Mouse (Mus musculus): ENCODE measurements around the gene Mtfmt. TPM values are rescaled to one million over a fixed set of nuclear protein-coding genes. Genes with fewer than 3 reads are reported as not detected.

Mtfmt gene
- 1 to 10 TPM; 5.8 to 6.2 TPM for total RNA-seq (2021)
- polyA plus RNA-seq (2012; rRNA removed) = 5.3 and 9.3 TPM in 2 replicates
- long read RNA-seq, partial matches to known transcripts = 0 of 6 reads
- long read RNA-seq, other reads (novel, unspliced or antisense) = 2 of 6 reads

GRCm38 (mm10) chr9:65435671-65436301 lies at the start of gene Mtfmt:
TSS of gene Mtfmt (plus strand) at chr9:65435782.
- no peak for TF ChIP-seq EP300 (IDR thresholded peaks at IDR 0.05; ENCODE audit: insufficient read depth, low read depth, low read length)
- TF ChIP-seq CTCF (IDR thresholded peaks at IDR 0.05) = no peak
- TF ChIP-seq POLR2A (IDR thresholded peaks at IDR 0.05; ENCODE audit: insufficient read depth, low read depth, low read length) = peak; percentile 81
- peak within 1 kb of the TSS; percentile 87 for H3K4me3 ChIP-seq
- H3K27me3 ChIP-seq (ENCODE audit: control insufficient read depth, insufficient read depth, low read length) = no peaks in the 10 kb centered on the region
- H3K79me2 ChIP-seq (replicated peaks; ENCODE audit: control insufficient read depth, insufficient read depth, low read length) = no peaks in the 10 kb centered on the region
- H3K9ac ChIP-seq (ENCODE audit: low read depth, low read length) = peak within 1 kb of the TSS; percentile 64
- peak within 1 kb of the TSS; percentile 47; the same call in 1 of the 2 replicates for H3K27ac ChIP-seq
- H3K36me3 ChIP-seq (ENCODE audit: control insufficient read depth, insufficient read depth, low read length) = no peaks in the 10 kb centered on the region
- intact Hi-C loops (cut with DNase I) = no loop called here
- peaks cover 3% of the 10 kb centered on the region for H3K4me1 ChIP-seq (ENCODE audit: control insufficient read depth, insufficient read depth, low read length)
- under 1% methylated on average over 54 of the region's 54 CpGs for WGBS
- peak; percentile 93 to 95 for DNase-seq

GRCm38 (mm10) chr9:65386373-65387140 lies 49.0 kb upstream of the Mtfmt start:
- intact Hi-C loops (cut with DNase I) = no loop called here
- TF ChIP-seq CTCF (IDR thresholded peaks at IDR 0.05) (0 out of 2 replicates have a peak, but pooled peaks have one; percentile 16), EP300 (IDR thresholded peaks at IDR 0.05; ENCODE audit: insufficient read depth, low read depth, low read length) (no peak)
- H3K4me3 ChIP-seq = no peak overlapping the region
- H3K36me3 ChIP-seq (ENCODE audit: control insufficient read depth, insufficient read depth, low read length) = no peaks in the 10 kb centered on the region
- WGBS = 58% methylated on average over 8 of the region's 8 CpGs
- peaks cover 3% of the 10 kb centered on the region; the same call in 1 of the 2 replicates for H3K27me3 ChIP-seq (ENCODE audit: control insufficient read depth, insufficient read depth, low read length)
- no peak for DNase-seq
- H3K4me1 ChIP-seq (ENCODE audit: control insufficient read depth, insufficient read depth, low read length) = peaks cover 7% of the 10 kb centered on the region
- no peak overlapping the region for H3K9ac ChIP-seq (ENCODE audit: low read depth, low read length)
- H3K27ac ChIP-seq = no peak overlapping the region
- no peaks in the 10 kb centered on the region for H3K79me2 ChIP-seq (replicated peaks; ENCODE audit: control insufficient read depth, insufficient read depth, low read length)

GRCm38 (mm10) chr9:65390752-65391612 lies 44.6 kb upstream of the Mtfmt start:
- Histone ChIP-seq H3K27me3 (ENCODE audit: control insufficient read depth, insufficient read depth, low read length) (peaks cover 3% of the 10 kb centered on the region; the same call in 1 of the 2 replicates), H3K27ac (peak overlapping the region; percentile 74), H3K79me2 (replicated peaks; ENCODE audit: control insufficient read depth, insufficient read depth, low read length) (no peaks in the 10 kb centered on the region), H3K4me1 (ENCODE audit: control insufficient read depth, insufficient read depth, low read length) (peaks cover 11% of the 10 kb centered on the region), H3K9ac (ENCODE audit: low read depth, low read length) (peak overlapping the region; percentile 82), H3K4me3 (peak overlapping the region; percentile 50), H3K36me3 (ENCODE audit: control insufficient read depth, insufficient read depth, low read length) (no peaks in the 10 kb centered on the region)
- peak in 1 of 2 experiments; percentile 57 for DNase-seq
- TF ChIP-seq CTCF (IDR thresholded peaks at IDR 0.05) (no peak), EP300 (IDR thresholded peaks at IDR 0.05; ENCODE audit: insufficient read depth, low read depth, low read length) (no peak), POLR2A (IDR thresholded peaks at IDR 0.05; ENCODE audit: insufficient read depth, low read depth, low read length) (no peak)
- intact Hi-C loops (cut with DNase I) = no loop called here
- WGBS = 14% methylated on average over 96 of the region's 96 CpGs

GRCm38 (mm10) chr9:65391613-65391964 lies 44.0 kb upstream of the Mtfmt start, which contains the start of gene Kbtbd13:
TSS of gene Kbtbd13 (minus strand) at chr9:65391652.
- H3K4me3 ChIP-seq = peak within 1 kb of the TSS; percentile 50
- H3K27me3 ChIP-seq (ENCODE audit: control insufficient read depth, insufficient read depth, low read length) = peaks cover 3% of the 10 kb centered on the region; the same call in 1 of the 2 replicates
- 23% methylated on average over 8 of the region's 8 CpGs for WGBS
- H3K27ac ChIP-seq = peak within 1 kb of the TSS; percentile 74
- peaks cover 11% of the 10 kb centered on the region for H3K4me1 ChIP-seq (ENCODE audit: control insufficient read depth, insufficient read depth, low read length)
- H3K36me3 ChIP-seq (ENCODE audit: control insufficient read depth, insufficient read depth, low read length) = no peaks in the 10 kb centered on the region
- peak in 1 of 2 experiments; percentile 57 for DNase-seq
- intact Hi-C loops (cut with DNase I) = no loop called here
- peak within 1 kb of the TSS; percentile 82 for H3K9ac ChIP-seq (ENCODE audit: low read depth, low read length)
- 0 out of 2 replicates have a peak, but pooled peaks have one; percentile 55 for TF ChIP-seq EP300 (IDR thresholded peaks at IDR 0.05; ENCODE audit: insufficient read depth, low read depth, low read length)
- no peak for TF ChIP-seq POLR2A (IDR thresholded peaks at IDR 0.05; ENCODE audit: insufficient read depth, low read depth, low read length)
- no peaks in the 10 kb centered on the region for H3K79me2 ChIP-seq (replicated peaks; ENCODE audit: control insufficient read depth, insufficient read depth, low read length)

GRCm38 (mm10) chr9:65392638-65393364 lies 42.8 kb upstream of the Mtfmt start:
- intact Hi-C loops (cut with DNase I) = loop anchor here (1.0 kb wide), 1 partner anchor 40 kb away; no protein-coding TSS in a partner anchor
- H3K27ac ChIP-seq = peak overlapping the region; percentile 40
- H3K4me3 ChIP-seq = no peak overlapping the region
- peak; percentile 64 to 82 for DNase-seq
- no peaks in the 10 kb centered on the region for H3K79me2 ChIP-seq (replicated peaks; ENCODE audit: control insufficient read depth, insufficient read depth, low read length)
- no peak overlapping the region for H3K9ac ChIP-seq (ENCODE audit: low read depth, low read length)
- 27% methylated on average over 6 of the region's 6 CpGs for WGBS
- TF ChIP-seq CTCF (IDR thresholded peaks at IDR 0.05) (peak; percentile 89), POLR2A (IDR thresholded peaks at IDR 0.05; ENCODE audit: insufficient read depth, low read depth, low read length) (no peak), EP300 (IDR thresholded peaks at IDR 0.05; ENCODE audit: insufficient read depth, low read depth, low read length) (peak; percentile 34; the same call in 1 of the 2 replicates)
- peaks cover 11% of the 10 kb centered on the region for H3K4me1 ChIP-seq (ENCODE audit: control insufficient read depth, insufficient read depth, low read length)
- peaks cover 3% of the 10 kb centered on the region; the same call in 1 of the 2 replicates for H3K27me3 ChIP-seq (ENCODE audit: control insufficient read depth, insufficient read depth, low read length)
- H3K36me3 ChIP-seq (ENCODE audit: control insufficient read depth, insufficient read depth, low read length) = no peaks in the 10 kb centered on the region

All from heart, adult 2 months (tissue).